Mouse (Mus musculus) CD8-positive naive resting alpha-beta T cell, adult 2 months (primary cell): ENCODE results near the gene Cltc.
A peak's percentile ranks its signal among the peaks of the same experiment; 100 is the strongest.

ENCODE experiments used
- DNase-seq, 2 experiments: peaks; one replicate each; pipeline ENCODE4 v3.0.0; 2022; ENCODE audit warnings: low read depth in 2 of 2, low spot score in 2 of 2

Cltc gene

GRCm38 (mm10) chr11:86684126-86685012 is 73.0 kb downstream of the Cltc start:
- no peak for DNase-seq

GRCm38 (mm10) chr11:86683395-86684125 is 73.8 kb downstream of the Cltc start, which contains the start of the genes Vmp1 and Ptrh2:
TSS of gene Vmp1 (minus strand) at chr11:86683836.
TSS of gene Ptrh2 (plus strand) at chr11:86683985.
- peak; percentile 76 to 80 for DNase-seq

GRCm38 (mm10) chr11:86682861-86683260 is 74.5 kb downstream of the Cltc start:
- DNase-seq: no peak

- DNase-seq: no peak
These were observed 75.9 kb downstream of the Cltc start for GRCm38 (mm10) chr11:86681423-86681822.

GRCm38 (mm10) chr11:86680729-86681128 is 76.6 kb downstream of the Cltc start:
- DNase-seq: no peak

GRCm38 (mm10) chr11:86678957-86679356 is 78.4 kb downstream of the Cltc start:
- DNase-seq: no peak

GRCm38 (mm10) chr11:86675520-86675919 is 81.8 kb downstream of the Cltc start:
- DNase-seq: no peak

GRCm38 (mm10) chr11:86672772-86673171 is 84.6 kb downstream of the Cltc start:
- no peak for DNase-seq

- DNase-seq: no peak
These were observed 86.2 kb downstream of the Cltc start for GRCm38 (mm10) chr11:86671041-86671675.

- no peak for DNase-seq
These were observed 89.2 kb downstream of the Cltc start for GRCm38 (mm10) chr11:86668169-86668568.

- DNase-seq: no peak
These were observed 89.8 kb downstream of the Cltc start for GRCm38 (mm10) chr11:86667553-86667952.

- no peak for DNase-seq
These were observed 93.0 kb downstream of the Cltc start for GRCm38 (mm10) chr11:86664406-86664805.

GRCm38 (mm10) chr11:86663977-86664376 is 93.4 kb downstream of the Cltc start:
- no peak for DNase-seq

- DNase-seq: no peak
These were observed 94.1 kb downstream of the Cltc start for GRCm38 (mm10) chr11:86662986-86663895.

GRCm38 (mm10) chr11:86657863-86658262 is 99.5 kb downstream of the Cltc start:
- no peak for DNase-seq

- no peak for DNase-seq
These were observed 100.4 kb downstream of the Cltc start for GRCm38 (mm10) chr11:86656849-86657567.

GRCm38 (mm10) chr11:86655671-86656070 is 101.7 kb downstream of the Cltc start:
- DNase-seq: peak in 1 of 2 experiments; percentile 5

- no peak for DNase-seq
These were observed 103.3 kb downstream of the Cltc start for GRCm38 (mm10) chr11:86654096-86654495.

GRCm38 (mm10) chr11:86653446-86653845 is 103.9 kb downstream of the Cltc start:
- DNase-seq: peak; percentile 54 to 68

GRCm38 (mm10) chr11:86652578-86652979 is 104.8 kb downstream of the Cltc start:
- no peak for DNase-seq
